Mouse (Mus musculus) mouse trophoblast stem cell (cell line): ENCODE results near the gene Gys1.
"Not testable (repeated sequence)": the region's sequence is repeated elsewhere in the genome, so short reads cannot be mapped to it uniquely, and the experiment has no call there.

ENCODE experiments used
- in situ Hi-C, 2 experiments: fragments of 300-500 bp; cut with MseI, MboI; formaldehyde crosslinking; loops; 2 replicates in 1 of 2; 3 replicates in 1 of 2; pipeline ENCODE4 v1.15.1; 2025

Gys1 gene

DNA sequence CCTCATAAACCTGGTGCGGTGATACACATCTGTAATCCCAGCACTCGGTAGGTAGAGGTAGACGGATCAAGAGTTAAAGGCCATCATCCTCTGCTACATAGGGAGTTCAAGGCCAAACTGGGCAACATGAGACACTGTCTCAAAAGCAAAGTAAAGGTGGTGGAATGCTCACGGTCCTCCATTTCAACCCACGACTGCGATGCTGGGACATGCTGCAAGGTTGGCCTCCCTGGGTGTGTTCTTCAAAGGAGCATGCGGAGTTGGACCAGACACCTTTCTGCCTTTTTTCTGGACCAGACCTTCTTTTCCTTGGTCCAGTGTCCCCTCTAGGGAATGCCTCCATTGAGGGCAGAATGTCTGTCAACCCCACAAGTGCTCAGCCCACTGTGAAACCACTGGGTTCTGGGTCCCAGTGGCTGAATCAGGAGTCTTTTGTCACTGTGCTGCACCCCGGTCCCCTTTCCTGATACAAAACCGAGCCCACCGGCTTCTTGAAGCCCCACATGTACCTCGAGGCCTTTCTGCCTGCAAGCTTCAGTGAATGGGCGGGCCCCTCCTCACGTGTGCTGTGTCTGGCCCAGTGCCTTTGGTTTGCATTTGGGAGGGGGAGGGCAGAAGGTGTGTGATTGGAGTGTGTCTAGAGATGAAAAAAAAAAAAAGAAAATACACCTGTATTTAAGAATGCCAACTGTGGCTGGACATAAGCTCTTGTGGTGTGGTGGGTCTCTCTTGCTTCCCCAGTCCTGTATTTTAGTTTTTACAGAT, 21.5 kb downstream of the Gys1 start:
- in situ Hi-C loops, result loop anchor here in 1 of 2 experiments (10.0 kb wide), 1 partner anchor 59 kb away; the partner anchor contains the start of gene Nucb1

DNA sequence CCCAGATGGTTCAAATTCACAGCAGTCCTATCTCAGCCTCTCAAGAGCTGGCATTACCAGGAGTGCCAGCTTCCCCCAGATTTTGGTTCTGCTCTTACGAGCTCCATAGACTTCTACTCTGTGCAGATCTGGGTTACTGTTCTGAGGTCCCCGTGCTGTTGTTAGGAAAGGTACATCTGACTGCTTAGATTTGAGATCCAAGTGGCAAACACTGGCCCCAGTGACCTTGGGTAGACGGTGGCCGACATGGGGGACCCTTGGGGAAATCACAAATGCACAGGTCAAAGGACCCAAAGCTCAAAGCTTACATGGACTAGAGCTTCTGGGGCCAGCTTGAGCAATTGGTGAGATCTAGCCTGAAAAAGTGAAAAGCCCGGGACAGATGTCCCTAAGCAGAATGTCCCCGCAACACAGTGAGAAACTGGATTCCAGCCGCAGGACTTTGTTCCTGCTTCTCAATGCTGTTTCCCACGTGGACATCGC, 22.1 kb downstream of the Gys1 start:
- in situ Hi-C loops, result loop anchor here in 1 of 2 experiments (10.0 kb wide), 1 partner anchor 58 kb away; the partner anchor contains the start of gene Nucb1

DNA sequence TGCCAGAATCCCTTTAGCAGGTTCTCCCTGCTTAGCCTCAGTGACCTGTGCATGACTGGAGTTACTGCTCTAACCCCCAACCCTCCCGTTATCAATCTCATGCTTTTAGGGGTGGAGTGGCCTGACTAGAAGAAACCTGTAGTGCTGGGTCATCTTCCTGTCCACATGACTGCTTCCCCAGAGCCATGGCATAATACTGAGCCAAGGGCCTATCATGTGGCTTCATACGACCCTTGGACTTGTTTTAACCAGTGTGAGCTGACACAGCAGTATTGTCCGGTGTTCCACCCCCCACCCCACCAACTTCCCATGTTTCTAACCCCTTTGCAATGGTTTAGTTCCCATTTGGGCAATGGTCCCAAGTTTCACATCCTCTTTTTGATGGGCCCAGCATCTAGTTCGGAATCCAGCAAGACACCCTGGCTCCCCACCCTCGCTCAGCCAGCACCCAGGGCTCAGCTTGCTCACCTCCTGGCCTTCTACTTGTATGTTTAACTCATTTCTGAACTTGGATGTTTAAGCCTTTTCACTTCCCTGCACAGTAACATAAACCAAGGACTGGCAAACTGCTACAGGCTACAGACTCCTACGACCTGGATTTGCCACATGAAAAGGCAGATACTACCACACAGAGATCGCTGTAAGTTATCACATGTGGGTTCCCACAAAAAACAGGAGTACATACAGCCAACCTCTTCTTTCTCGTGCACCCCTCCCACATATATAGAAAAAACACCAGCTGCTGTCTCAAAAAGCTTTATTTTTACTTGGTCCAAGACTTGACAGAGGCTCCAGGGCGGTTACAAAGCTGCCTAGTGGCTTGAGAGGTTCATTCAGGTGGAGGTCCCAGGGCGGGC, 22.8 kb downstream of the Gys1 start:
- in situ Hi-C loops, result loop anchor here in 1 of 2 experiments (10.0 kb wide), 1 partner anchor 57 kb away; the partner anchor contains the start of gene Nucb1

DNA sequence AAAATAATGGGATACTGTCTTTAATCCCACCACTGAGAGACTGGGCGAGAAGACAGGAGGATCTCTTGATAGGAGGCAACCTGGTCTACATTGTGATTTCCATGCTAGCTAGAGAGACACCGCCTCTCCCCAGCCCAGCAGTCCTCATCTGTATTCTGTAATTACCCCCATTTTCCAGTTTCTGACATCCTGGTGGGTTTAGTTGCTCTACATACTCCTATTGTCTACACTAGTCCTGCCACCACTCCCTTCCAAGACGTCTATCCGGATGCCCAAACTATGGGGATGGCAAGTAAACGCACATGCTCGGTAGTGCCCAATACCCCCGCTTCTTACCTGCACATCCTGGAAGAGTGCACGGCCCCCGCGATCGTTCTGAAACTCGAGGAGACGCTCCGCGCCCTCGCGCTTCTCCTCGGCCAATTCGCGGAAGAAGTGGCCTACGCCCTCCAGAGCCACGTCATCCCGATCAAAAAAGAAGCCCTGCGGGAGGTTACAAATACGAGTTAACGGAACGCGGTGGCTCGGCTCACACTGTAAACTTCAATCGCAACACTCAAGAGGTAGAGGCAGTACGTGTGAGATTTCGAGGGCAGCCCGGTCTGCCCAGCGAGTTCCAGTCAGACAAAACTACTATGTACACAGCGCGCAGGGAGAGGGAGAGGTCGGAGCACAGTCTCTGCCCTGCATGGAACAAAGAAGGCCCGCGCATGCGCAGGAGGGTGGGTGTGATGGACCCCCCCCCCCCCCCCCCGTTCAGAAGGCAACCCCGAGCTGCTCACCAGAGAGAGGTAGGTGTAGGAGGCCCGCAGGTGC, 24.3 kb downstream of the Gys1 start:
- in situ Hi-C loops, result loop anchor here in 1 of 2 experiments (10.0 kb wide), 1 partner anchor 56 kb away; the partner anchor contains the start of gene Nucb1

DNA sequence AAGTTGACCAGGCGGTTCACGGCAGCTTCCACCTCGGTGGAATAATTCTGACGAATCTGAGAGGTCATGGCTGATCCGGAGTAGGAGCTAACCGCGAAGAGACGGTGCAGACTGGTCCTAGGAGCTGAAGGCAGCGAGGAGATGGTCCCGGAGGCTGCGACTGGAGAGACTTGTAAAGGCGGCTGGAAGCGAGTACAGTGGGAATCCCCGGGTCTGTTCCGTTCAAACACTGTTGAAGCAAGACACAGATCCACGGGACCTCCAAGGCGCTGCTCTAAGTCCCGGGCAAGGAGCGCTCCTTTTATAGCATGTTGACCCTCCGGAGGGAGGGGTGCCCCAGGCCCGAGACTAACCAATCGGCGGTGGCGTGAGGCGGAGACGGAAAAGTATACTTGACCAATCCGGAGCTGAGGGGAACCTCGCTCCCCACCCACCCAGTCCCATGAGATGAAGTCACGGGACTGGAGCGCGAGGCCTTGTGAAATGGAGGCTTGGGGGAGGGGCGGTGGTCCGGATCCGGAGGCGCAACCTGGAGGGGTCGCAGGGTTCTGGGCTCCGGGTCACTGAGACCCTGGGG, 25.0 kb downstream of the Gys1 start, which contains the start of gene Ftl1:
Gene Ftl1, minus strand, starts transcription at position 321 of the 577 bp plus-strand sequence.
- in situ Hi-C loops, result loop anchor here in 1 of 2 experiments (10.0 kb wide), 1 partner anchor 55 kb away; the partner anchor contains the start of gene Nucb1

DNA sequence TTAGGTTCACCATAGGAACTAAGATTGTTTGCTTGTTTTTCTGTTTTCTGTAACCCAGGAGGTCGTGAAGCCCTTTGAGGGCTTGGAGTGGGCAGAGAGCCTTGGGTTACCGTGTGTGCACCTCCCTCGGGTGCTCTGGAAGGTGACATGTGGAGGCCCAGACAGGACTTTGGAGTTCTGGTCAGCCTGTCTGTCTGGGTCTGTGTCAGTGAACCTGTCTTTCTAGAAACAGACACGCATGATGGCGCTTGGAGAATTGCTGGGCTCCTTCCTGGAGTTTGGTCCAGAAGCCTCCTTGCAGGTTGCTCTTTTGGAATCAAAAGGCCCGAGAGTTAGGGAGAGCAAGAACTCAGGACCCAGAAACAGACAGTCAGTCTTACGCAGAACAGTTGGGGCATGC, 25.7 kb downstream of the Gys1 start:
- in situ Hi-C loops, result no loop called here

DNA sequence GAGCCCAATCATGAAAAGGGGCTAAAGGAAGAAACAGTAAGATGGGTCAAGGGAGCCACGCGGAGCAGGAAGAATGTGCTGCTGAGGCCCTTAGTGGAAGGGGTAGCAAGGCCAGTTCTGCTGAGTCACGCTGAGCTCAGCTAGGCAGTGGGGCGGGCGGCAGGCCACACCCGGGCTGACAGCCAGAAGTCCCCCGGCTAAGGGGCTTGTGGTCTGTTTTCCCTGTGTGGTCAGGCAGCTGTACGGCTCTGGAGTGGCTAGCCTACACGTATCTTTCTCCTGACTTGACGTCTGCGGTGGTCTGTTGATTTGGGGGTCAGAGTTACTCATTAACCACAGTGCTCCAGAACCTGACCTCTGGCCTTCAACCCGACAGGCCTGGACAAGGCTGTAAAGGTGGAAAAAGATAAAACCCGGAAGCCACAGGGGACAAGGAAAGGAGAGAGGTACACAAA, 26.2 kb downstream of the Gys1 start:
- in situ Hi-C loops, result no loop called here

DNA sequence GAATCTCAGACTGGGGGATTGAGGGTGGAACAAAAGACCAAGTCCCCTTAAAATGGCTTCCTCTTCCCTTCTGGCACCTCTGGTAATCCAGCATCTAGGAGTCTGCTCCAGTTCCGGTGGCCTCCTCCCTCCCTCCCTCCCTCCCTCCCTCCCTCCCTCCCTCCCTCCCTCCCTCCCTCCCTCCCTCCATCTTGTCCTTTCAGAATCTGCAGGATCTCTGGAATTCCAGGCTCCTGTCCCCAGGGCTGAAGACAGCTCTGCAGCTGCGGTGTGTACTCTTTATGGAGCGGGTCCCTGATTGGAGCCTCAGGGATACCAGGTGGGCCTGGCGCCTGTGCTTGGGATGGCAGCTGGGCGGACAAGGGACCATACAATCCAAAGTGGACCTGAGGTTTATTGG, 26.7 kb downstream of the Gys1 start:
- in situ Hi-C loops, result no loop called here

DNA sequence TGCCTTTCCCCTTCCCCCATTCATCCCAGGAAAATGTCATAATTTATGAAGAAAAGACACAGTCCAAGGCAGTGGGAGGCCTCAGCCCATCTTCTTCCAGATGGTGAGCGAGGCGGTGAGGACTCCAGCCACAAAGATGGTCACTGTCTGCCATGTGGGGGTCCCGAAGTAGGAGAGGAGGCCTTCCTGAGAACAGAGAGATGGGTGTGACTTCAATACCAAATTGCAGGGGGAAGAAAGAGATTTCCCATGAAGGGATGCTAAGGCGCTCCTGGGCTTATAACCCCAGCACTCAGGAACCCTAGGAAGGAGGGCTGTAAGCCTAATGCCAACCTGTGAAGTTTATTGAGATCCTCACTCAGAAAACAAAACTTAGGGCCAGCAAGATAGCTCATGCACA, 27.1 kb downstream of the Gys1 start:
- in situ Hi-C loops, result no loop called here

DNA sequence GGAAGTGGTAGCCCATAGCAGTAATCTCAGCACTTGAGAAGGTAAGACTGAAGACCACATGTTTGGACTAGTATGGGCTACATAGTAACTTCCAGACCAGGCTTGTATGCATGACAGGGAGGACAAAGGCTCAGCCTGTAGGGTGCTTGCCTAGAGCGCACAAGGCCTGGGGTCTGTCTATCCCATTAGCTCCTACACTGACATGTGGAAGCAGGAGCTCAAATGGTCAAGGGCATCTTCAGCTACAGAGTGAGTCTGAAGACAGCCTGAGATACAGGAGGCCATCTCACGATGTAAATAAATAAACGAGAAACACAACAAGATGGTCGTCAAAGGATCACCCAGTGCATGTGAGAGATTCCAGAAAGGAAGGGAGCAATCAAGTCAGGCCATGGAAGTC, 27.7 kb downstream of the Gys1 start:
- in situ Hi-C loops, result no loop called here

DNA sequence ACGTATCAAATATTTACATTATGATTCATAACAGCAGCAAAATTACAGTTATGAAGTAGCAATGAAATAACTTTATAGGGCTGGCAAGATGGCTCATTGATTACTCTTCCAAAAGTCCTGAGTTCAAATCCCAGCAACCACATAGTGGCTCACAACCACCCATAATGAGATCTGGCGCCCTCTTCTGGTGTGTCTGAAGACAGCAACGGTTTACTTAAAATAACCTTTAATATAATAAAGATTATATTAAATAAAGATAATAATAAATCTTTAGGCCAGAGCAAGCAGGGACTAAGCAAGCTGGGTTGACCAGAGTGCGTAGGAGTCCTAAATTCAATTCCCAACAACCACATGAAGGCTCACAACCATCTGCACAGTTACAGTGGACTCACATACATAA, 28.2 kb downstream of the Gys1 start:
- in situ Hi-C loops, result not testable (repeated sequence)

DNA sequence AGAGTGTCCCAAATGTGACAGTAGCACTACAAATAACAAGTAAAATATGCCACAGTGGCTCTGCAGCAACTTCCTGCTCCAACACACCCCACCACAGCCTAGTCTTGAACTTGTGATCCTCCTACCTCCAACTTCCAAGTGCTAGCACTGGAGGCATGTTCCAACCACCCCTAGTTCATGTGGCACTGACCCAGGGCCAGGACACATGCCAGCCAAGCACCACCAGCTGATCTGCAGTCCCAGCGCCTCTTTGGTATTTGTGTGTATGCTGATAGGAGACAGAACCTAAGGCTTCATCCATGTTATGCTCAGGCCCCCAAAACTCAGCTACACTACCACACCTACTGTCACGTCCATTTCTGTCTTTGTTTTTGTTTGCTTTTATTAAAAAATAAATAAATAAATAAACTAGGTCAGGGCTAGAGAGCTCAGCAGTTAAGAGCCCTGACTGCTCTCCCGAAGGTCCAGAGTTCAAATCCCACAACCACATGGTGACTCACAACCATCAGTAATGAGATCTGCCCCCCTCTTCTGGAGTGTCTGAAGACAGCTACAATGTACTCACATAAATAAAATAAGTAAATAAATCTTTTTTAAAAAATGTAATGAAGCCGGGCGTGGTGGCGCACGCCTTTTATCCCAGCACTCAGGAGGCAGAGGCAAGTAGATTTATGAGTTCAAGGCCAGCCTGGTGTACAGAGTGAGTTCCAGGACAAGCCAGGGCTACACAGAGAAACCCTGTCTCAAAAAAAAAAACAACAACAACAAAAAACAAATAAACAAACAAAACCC, 29.5 kb downstream of the Gys1 start:
- in situ Hi-C loops, result no loop called here

DNA sequence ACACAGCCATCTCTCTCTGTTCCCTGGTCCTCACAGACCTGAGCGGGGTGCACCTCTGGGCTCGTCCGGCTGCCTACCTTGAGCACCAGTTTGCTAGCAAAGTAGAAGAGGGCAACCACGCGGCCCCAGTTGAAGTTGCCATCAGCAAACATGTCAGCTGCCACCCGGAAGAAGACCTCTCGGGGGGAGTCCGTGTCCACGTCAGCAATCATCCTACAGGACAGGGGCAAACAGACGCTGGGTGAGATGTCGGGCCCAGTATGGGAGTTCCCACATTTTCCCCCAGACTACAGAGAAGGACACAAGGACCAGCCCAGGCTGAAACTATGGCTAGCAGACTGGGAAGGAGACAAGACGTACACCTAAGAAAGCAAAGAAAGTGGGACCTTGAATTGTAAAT, 30.5 kb downstream of the Gys1 start:
- in situ Hi-C loops, result no loop called here

DNA sequence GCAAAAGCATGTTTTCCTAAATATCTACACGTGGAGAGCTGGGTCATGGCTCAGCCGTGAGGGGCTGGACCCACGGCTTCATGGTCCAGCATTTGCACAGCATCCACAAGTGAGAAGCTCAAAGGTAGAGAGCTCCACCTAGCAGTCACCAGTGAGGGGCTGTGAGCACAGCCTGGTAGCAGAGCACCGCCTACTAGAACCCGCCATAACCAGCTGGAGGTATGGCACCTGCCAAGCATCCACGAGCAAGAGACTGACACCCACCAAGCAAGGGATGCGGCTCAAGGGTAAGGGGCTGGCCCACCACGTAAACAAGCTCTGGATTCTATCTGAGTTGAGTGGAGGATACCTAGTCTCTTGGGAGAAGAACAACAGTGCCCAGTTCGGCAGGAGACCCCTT, 30.9 kb downstream of the Gys1 start:
- in situ Hi-C loops, result no loop called here

DNA sequence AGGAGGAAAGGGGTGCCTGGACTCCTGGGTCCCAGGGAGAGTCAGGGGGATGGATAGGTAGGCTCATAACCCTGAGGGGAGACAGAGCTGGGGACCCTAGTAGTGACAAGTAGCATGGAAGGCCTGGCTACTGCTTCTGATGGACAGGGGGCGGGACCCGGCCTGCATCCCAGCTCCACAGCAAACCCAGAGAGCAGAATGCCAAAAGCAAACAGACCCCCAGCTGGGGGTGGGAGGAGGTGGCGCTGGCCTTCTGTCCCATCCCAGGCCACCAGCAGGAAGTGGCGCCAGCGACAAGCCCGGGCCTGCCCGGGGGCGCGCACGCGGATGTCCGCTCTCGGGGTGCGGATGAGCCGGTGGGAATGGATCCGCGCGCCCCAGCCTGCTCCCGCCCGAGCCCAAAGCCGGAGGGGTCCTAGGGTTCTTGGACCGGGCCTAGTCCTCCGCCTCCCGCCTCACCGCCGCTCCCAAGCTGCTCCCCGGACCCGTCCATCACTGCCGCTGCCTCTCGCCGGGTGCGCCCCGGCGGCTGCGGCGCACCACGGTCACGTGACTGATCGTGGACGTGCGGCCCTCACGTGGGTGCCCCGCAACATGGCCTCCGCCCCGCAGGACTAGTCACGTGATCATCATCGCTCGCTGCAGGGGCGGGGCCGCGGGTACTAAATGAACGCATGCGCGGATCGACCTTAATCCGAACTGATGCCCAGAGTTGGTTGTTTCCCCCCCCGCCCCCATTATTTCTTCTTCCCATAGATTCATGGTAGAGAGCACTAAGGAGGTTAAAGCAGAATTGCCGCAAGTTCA, 31.8 kb downstream of the Gys1 start, which contains the start of gene Bax:
Gene Bax, minus strand, starts transcription at position 616 of the 807 bp plus-strand sequence.
- in situ Hi-C loops, result no loop called here

DNA sequence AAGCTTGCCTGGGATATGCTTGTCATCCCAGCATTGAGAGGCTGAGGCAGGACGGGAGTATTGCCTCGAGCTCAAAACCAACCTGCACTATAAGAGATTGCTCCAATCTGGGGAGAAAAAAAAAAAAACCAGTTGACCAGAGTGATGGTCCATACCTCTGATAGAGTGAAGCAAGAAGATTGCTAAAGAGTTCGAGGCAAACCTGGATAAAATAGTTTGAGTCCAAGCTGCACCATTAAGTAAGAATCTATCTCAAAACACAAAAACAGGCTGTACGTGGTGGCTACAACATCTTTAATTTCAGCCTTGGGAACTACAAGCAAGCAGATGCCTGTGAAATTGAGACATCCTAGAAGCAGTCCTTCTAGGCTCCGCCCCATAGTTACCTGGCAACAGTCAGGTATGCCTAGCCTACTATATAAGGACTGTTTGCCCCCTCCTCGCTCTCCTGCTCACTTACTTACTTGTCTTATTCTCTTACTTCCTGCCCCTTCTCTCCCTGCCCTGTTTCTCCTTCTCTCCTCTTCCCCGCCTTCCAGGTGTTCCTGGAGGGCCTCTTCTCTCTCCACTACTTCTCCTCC, 32.5 kb downstream of the Gys1 start:
- in situ Hi-C loops, result no loop called here

DNA sequence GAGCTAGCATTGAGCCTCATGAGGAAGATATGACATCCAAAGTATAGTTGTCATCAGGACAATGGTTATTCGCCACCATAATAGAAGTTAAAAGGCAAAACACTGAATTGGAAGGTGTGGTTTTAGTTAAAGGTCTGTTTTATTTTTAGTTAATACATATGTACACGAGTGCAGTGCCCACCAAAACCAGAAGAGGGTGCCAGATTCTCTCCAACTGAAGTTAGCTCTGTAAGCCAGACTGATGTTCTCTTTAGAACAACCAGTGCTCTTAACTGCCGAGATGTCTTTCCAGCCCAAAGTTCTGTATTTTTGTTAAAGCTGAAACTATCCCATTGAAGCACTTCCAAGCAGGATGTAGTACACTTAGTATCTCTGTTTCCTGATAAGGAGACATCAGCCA, 36.2 kb downstream of the Gys1 start:
- in situ Hi-C loops, result loop anchor here in 1 of 2 experiments (10.0 kb wide), 1 partner anchor 94 kb away; no protein-coding TSS in a partner anchor

DNA sequence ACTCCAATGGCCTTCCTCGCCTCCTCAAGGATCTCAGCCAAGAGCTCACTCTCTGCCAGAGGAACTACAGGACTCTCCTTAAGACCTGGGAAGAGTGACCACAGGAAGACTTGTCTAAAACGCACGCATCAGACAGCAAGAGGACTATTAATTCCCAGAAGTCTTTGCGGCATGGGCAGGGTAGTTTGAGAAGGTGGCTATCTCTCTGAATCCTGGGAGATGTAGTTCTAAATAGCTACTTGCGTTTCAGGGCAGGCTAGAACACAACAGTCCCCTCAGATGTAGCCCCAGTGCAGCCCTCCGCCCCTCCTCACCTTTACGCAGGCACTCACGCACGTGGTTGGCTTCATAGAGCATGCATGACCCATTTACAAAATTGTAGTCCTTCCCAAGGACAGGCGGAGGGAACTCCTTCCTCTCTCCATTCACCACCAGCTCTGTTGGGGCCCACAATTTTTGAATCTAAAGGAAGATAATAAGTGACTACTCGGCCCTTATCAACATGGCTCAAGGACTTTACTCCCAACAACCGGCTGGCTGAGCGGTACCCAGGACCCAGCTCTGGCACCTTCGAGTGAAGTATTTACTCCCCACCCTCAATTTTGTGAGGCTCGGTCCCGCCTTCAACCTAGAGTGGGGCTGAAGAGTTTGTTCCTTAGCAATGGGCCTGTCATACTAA, 40.8 kb downstream of the Gys1 start:
- in situ Hi-C loops, result loop anchor here in 1 of 2 experiments (10.0 kb wide), 1 partner anchor 89 kb away; no protein-coding TSS in a partner anchor
